Mouse (Mus musculus) neural tube, embryonic 11.5 days (tissue): ENCODE measurements around the gene Ralgps2. TPM values are rescaled to one million over a fixed set of nuclear protein-coding genes. Genes with fewer than 3 reads are reported as not detected.

ENCODE experiments used
- ATAC-seq: fragments of 200-750 bp; cut with Nextera tagmentation; 2 replicates; pipeline ENCODE4 v1.8.0; 2017; ENCODE audit warnings: moderate number of reproducible peaks, mild to moderate bottlenecking, moderate TSS enrichment, moderate library complexity; ENCODE audit not compliant: insufficient read depth, low FRiP score, low TSS enrichment
- DNase-seq: peaks from one replicate; pipeline ENCODE4 v3.0.0-alpha.2; 2015; ENCODE audit warnings: low spot score
- H3K27ac ChIP-seq: fragments of 300-500 bp; sonication (generic); 2 replicates; pipeline ENCODE4 v1.5.1; 2014; ENCODE audit warnings: low read depth, mild to moderate bottlenecking, low read length
- H3K27me3 ChIP-seq: fragments of 300-500 bp; sonication (generic); 2 replicates; pipeline ENCODE4 v1.6.1; 2014; ENCODE audit warnings: mild to moderate bottlenecking, low read length, mixed read lengths; ENCODE audit not compliant: control insufficient read depth, insufficient read depth
- H3K36me3 ChIP-seq: fragments of 300-500 bp; sonication (generic); 2 replicates; pipeline ENCODE4 v1.6.1; 2014; ENCODE audit warnings: mild to moderate bottlenecking, low read length, moderate library complexity, mixed read lengths; ENCODE audit not compliant: control insufficient read depth, insufficient read depth
- H3K4me1 ChIP-seq: fragments of 300-500 bp; sonication (generic); 2 replicates; pipeline ENCODE4 v1.6.1; 2014; ENCODE audit warnings: low read length, mixed read lengths; ENCODE audit not compliant: control insufficient read depth, insufficient read depth
- H3K4me2 ChIP-seq: fragments of 300-500 bp; sonication (generic); 2 replicates; pipeline ENCODE4 v1.6.1; 2014; ENCODE audit warnings: low read depth, mild to moderate bottlenecking, moderate library complexity
- H3K4me3 ChIP-seq: fragments of 300-500 bp; sonication (generic); 2 replicates; pipeline ENCODE4 v1.5.1; 2014; ENCODE audit warnings: low read depth, low read length
- H3K9ac ChIP-seq: fragments of 300-500 bp; sonication (generic); 2 replicates; pipeline ENCODE4 v1.6.1; 2014; ENCODE audit warnings: mild to moderate bottlenecking, low read length
- H3K9me3 ChIP-seq: fragments of 300-500 bp; sonication (generic); 2 replicates; pipeline ENCODE4 v1.6.1; 2016; ENCODE audit warnings: low read length; ENCODE audit not compliant: control insufficient read depth
- whole genome bisulfite sequencing: fragments of 180-500 bp; shearing (Covaris S2); extraction: QIAGEN DNeasy Blood & Tissue Kit; methylation state at CpG from one replicate; pipeline ENCODE4 v1.1.7; 2014; 5-methylcytosine and 5-hydroxymethylcytosine counted together
- polyA plus RNA-seq: library from polyadenylated mRNA; unstranded; fragments of >200 nt; fragmentation: Nextera tagmentation; extraction: Ambion mirVana; gene quantifications from 2 replicates; pipeline ENCODE4 v1.2.1, GENCODE M21; 2014

Gene Ralgps2
- polyA plus RNA-seq, 1 experiment from 2014 or later = 95.7 TPM

DNA sequence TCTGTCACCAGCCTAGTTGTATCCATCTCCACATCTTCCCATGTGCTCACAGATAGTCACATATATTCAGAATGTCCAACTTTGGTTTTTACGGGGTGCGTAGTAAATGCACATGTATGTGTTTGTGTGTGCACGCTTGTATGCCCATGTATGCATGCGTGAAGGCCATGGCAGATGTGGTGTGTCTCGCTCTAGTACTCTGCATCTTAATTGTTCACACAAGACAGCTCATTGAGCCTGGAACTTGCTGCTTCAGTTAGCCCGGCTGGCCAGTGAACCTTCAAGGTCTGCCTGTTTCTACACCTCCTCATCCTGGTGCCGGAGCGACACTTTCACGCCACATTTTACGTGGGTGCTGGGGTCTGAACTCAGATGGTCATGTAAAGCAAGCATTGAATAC is 168.6 kb downstream of the Ralgps2 start:
- no peak overlapping the region for H3K4me2 ChIP-seq
- no peaks in the 10 kb centered on the region for H3K36me3 ChIP-seq
- DNase-seq (no peak), ATAC-seq (no peak)
- H3K4me3 ChIP-seq = no peak overlapping the region
- H3K27ac ChIP-seq = no peak overlapping the region
- no peak overlapping the region for H3K9ac ChIP-seq
- 96% methylated on average over 10 of the region's 10 CpGs for WGBS
- peaks cover 4% of the 10 kb centered on the region; the same call in 1 of the 2 replicates for H3K9me3 ChIP-seq
- H3K27me3 ChIP-seq = no peaks in the 10 kb centered on the region
- H3K4me1 ChIP-seq = no peaks in the 10 kb centered on the region

DNA sequence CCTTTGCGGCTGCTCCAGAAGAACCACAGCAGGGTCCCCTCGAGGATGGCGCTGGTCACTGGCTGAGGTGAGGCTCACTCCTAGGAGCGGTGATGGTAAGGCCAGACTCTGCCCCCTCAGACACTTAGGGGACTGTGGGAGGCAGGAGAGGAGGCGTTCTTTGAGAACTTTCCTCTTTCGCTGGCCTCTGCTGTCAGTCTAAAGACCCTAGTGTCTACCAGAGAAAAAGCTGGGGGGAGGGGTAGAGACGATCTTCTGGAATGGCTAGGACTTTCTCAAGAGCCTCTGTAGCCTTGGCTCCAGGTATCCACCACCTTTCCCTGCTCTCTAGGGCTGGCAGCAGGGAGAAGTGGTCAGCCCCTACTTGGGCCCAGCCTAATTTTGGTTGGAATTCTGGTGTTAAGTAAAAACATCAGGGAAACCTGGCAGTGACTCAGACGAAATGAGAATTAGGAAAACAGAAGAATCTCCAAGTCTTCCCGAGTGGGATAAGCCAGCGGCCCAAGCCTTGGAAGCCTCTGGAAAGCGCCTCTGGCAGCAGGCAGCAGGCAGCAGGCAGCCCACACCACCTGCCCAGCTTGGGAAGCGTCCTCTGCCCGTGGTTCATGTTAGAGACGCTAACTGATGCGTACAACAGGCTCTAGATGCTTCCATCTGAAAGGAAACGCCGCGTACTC is 169.7 kb downstream of the Ralgps2 start:
- 82% methylated on average over 18 of the region's 18 CpGs for WGBS
- H3K9ac ChIP-seq = no peak overlapping the region
- no peak overlapping the region for H3K27ac ChIP-seq
- no peak for DNase-seq
- H3K4me2 ChIP-seq = no peak overlapping the region
- no peak overlapping the region for H3K4me3 ChIP-seq
- no peaks in the 10 kb centered on the region for H3K4me1 ChIP-seq
- peaks cover 4% of the 10 kb centered on the region; the same call in 1 of the 2 replicates for H3K9me3 ChIP-seq
- no peaks in the 10 kb centered on the region for H3K27me3 ChIP-seq
- H3K36me3 ChIP-seq = no peaks in the 10 kb centered on the region
- ATAC-seq = no peak

DNA sequence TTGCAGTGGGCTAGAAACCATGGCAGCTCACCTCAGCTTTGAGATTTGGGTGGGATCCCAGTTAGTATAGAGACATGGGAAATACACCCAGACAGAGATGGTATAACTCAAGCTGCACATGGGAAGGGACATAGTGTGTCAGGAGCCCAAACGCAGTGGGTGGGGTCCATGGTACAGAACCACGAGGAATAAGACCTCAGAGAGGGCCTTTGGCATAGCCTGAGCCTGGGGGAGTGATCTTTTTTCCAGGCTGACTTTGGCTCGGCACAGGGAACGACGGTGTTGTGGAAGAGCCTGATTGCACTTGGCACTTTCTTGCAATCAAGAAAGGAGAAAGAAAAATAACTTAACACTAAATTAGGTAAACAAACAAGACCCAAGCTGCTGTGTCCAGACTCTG is 170.3 kb downstream of the Ralgps2 start:
- H3K4me2 ChIP-seq = no peak overlapping the region
- peaks cover 4% of the 10 kb centered on the region; the same call in 1 of the 2 replicates for H3K9me3 ChIP-seq
- DNase-seq (no peak), ATAC-seq (no peak)
- H3K27ac ChIP-seq = no peak overlapping the region
- no peak overlapping the region for H3K9ac ChIP-seq
- no peaks in the 10 kb centered on the region for H3K36me3 ChIP-seq
- WGBS = 77% methylated on average over 5 of the region's 5 CpGs
- H3K4me1 ChIP-seq = no peaks in the 10 kb centered on the region
- no peaks in the 10 kb centered on the region for H3K27me3 ChIP-seq
- no peak overlapping the region for H3K4me3 ChIP-seq

DNA sequence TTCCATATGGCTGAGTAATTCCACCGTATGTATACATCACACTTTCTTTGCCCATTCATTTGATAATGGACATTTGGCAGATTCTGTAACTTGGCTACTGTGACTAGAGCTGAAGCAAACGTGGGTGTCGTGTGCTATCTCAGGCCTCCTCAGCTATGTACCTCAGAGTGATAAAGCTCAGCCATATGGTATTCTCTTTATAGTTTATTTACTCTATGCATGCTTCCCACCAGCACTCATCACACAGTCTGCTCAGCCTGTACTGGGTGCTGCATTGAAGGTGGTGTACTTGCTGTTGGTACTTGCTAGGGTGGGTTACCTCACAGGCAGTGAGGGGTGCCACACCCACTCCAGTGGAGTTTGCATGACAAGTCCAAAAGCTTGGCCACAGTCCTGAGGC is 174.1 kb downstream of the Ralgps2 start:
- Histone ChIP-seq H3K4me2 (no peak overlapping the region), H3K9ac (no peak overlapping the region), H3K27me3 (no peaks in the 10 kb centered on the region), H3K27ac (no peak overlapping the region), H3K4me1 (no peaks in the 10 kb centered on the region), H3K36me3 (no peaks in the 10 kb centered on the region), H3K9me3 (peaks cover 4% of the 10 kb centered on the region; the same call in 1 of the 2 replicates), H3K4me3 (no peak overlapping the region)
- ATAC-seq = no peak
- WGBS = 90% methylated on average over 3 of the region's 3 CpGs
- no peak for DNase-seq

DNA sequence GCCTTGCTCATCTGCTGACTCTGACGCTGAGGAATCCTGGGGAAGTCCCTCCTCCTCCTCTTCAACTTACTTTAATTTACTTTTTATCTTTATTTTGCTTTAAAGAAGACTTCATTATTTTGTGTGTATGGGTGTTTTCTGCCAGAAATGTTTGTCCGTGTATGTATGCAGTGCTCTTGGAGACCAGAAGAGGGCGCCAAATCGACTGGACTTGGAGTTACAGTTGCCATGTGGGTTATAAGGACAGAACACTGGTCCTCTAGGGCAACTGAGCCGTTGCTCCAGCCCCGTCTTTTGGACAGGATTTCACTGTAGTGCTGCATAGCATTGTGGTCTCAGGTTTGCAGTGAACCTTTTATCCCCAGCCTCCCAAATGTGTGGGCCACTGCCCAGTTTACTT is 174.8 kb downstream of the Ralgps2 start:
- no peak overlapping the region for H3K4me3 ChIP-seq
- H3K27me3 ChIP-seq = no peaks in the 10 kb centered on the region
- ATAC-seq (no peak), DNase-seq (no peak)
- peaks cover 4% of the 10 kb centered on the region; the same call in 1 of the 2 replicates for H3K9me3 ChIP-seq
- no peak overlapping the region for H3K9ac ChIP-seq
- H3K36me3 ChIP-seq = no peaks in the 10 kb centered on the region
- H3K4me1 ChIP-seq = no peaks in the 10 kb centered on the region
- no peak overlapping the region for H3K27ac ChIP-seq
- H3K4me2 ChIP-seq = no peak overlapping the region
- 73% methylated on average over 6 of the region's 6 CpGs for WGBS

- H3K4me2 ChIP-seq = no peak overlapping the region
- ATAC-seq (no peak), DNase-seq (no peak)
- no peak overlapping the region for H3K27ac ChIP-seq
- no peak overlapping the region for H3K9ac ChIP-seq
- H3K4me3 ChIP-seq = no peak overlapping the region
- no peaks in the 10 kb centered on the region for H3K36me3 ChIP-seq
- H3K9me3 ChIP-seq = peaks cover 4% of the 10 kb centered on the region; the same call in 1 of the 2 replicates
- H3K4me1 ChIP-seq = peaks cover 3% of the 10 kb centered on the region
- no peaks in the 10 kb centered on the region for H3K27me3 ChIP-seq
- WGBS = 97% methylated on average over 6 of the region's 6 CpGs
Observed at GRCm38 (mm10) chr1:156763280-156763679, 176.1 kb downstream of the Ralgps2 start.

- H3K36me3 ChIP-seq = no peaks in the 10 kb centered on the region
- no peak overlapping the region for H3K4me3 ChIP-seq
- WGBS = 81% methylated on average over 10 of the region's 10 CpGs
- DNase-seq = no peak
- H3K27me3 ChIP-seq = no peaks in the 10 kb centered on the region
- no peaks in the 10 kb centered on the region; the same call in 1 of the 2 replicates for H3K9me3 ChIP-seq
- H3K4me2 ChIP-seq = no peak overlapping the region
- H3K4me1 ChIP-seq = peaks cover 9% of the 10 kb centered on the region
- no peak for ATAC-seq
- H3K9ac ChIP-seq = no peak overlapping the region
- no peak overlapping the region for H3K27ac ChIP-seq
Observed at GRCm38 (mm10) chr1:156761430-156761801, 178.0 kb downstream of the Ralgps2 start.

DNA sequence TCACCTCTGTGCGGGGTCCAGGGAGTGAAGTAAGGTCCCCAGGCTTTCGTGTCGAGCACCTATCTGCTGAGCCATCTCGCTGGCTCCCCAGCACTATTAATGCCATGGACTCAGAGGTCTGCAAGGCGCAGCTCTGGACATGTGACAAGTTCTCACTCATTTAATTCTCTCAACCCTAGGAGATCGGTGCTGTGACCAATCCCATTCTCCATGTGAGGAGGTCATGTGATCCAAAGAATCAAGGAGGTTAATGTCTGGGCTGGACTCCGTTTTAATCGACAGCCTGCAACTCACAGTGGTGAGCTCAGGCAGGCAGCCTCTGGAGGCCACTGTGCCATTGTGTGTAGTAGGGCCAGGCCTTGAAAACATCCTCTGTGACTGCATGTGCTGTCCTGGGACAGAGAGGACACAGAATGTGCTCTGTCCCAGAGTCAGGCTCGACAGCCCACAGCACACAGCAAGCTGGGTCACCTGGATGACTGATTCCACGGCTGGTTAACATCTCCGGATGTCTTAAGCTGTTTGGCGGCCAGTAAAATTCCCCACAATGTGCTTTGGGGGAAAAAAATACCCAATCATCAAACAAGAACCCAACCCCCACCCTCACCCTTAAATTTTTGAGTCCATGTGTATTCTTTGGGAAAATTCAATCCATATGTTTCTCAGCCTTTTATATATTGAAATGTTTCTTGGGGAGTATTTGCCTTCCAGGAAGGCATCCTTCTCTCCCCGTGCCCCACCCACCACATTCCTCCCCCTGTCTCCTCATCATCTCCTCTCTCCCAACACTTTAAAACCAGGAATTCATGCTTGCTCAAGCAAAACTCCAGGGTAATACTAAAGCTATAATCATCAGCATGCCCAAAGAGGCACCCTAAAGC is 178.6 kb downstream of the Ralgps2 start:
- no peaks in the 10 kb centered on the region for H3K9me3 ChIP-seq
- no peak overlapping the region for H3K4me2 ChIP-seq
- H3K27me3 ChIP-seq = no peaks in the 10 kb centered on the region
- WGBS = 67% methylated on average over 13 of the region's 13 CpGs
- H3K36me3 ChIP-seq = no peaks in the 10 kb centered on the region
- DNase-seq (no peak), ATAC-seq (peak; percentile 29; the same call in 1 of the 2 replicates)
- H3K4me3 ChIP-seq = no peak overlapping the region
- peaks cover 9% of the 10 kb centered on the region for H3K4me1 ChIP-seq
- H3K9ac ChIP-seq = no peak overlapping the region
- H3K27ac ChIP-seq = no peak overlapping the region
